Mouse (Mus musculus) liver, embryonic 14.5 days (tissue): ENCODE data around the gene Scgb1b30. TPM values are rescaled to one million over a fixed set of nuclear protein-coding genes. Genes with fewer than 3 reads are reported as not detected.

ENCODE experiments used
- ATAC-seq: fragments of 200-750 bp; cut with Nextera tagmentation; 2 replicates; pipeline ENCODE4 v1.8.0; 2017; ENCODE audit warnings: moderate number of reproducible peaks, mild to moderate bottlenecking, moderate library complexity; ENCODE audit not compliant: insufficient read depth
- DNase-seq, 3 experiments: peaks; one replicate each; pipeline ENCODE4 v3.0.0-alpha.2; 2012 to 2013; ENCODE audit warnings: low read depth in 3 of 3, low spot score in 3 of 3
- H3K27ac ChIP-seq: fragments of 300-500 bp; sonication (generic); 2 replicates; pipeline ENCODE4 v1.5.1; 2014; ENCODE audit warnings: moderate library complexity, mild to moderate bottlenecking, control low read depth, inconsistent platforms
- H3K27me3 ChIP-seq: fragments of 300-500 bp; sonication (generic); 2 replicates; pipeline ENCODE4 v1.6.1; 2014; ENCODE audit warnings: mild to moderate bottlenecking, low read length, moderate library complexity; ENCODE audit not compliant: control insufficient read depth, insufficient read depth
- H3K36me3 ChIP-seq: fragments of 300-500 bp; sonication (generic); replicated peaks from 2 replicates; pipeline ENCODE4 v1.6.1; 2014; ENCODE audit warnings: low read depth; ENCODE audit not compliant: control insufficient read depth, insufficient read depth
- H3K4me1 ChIP-seq, 2 experiments: fragments of 200-500 bp in 1 of 2; fragments of 300-500 bp in 1 of 2; sonication (generic) in 1 of 2; replicated peaks; 2 replicates each; pipeline ENCODE4 v1.6.1; 2012 to 2014; ENCODE audit warnings: antibody characterized with exemption in 1 of 2, inconsistent platforms in 1 of 2, low read length in 1 of 2; ENCODE audit not compliant: control insufficient read depth in 2 of 2, insufficient read depth in 2 of 2
- H3K4me2 ChIP-seq: fragments of 300-500 bp; sonication (generic); 2 replicates; pipeline ENCODE4 v1.6.1; 2014; ENCODE audit warnings: low read depth, mild to moderate bottlenecking, control low read depth, moderate library complexity
- H3K4me3 ChIP-seq, 2 experiments: fragments of 200-500 bp in 1 of 2; fragments of 300-500 bp in 1 of 2; sonication (generic) in 1 of 2; 2 replicates each; pipeline ENCODE4 v1.5.1; 2012 to 2014; ENCODE audit warnings: low read depth in 2 of 2, low read length in 2 of 2, mild to moderate bottlenecking in 2 of 2, control low read depth in 1 of 2, inconsistent platforms in 1 of 2, moderate library complexity in 1 of 2; ENCODE audit not compliant: insufficient read depth in 1 of 2
- H3K9ac ChIP-seq: fragments of 300-500 bp; sonication (generic); replicated peaks from 2 replicates; pipeline ENCODE4 v1.6.1; 2014; ENCODE audit warnings: mild to moderate bottlenecking, control low read depth, moderate library complexity
- H3K9me3 ChIP-seq: fragments of 300-500 bp; sonication (generic); 2 replicates; pipeline ENCODE4 v1.6.1; 2016; ENCODE audit warnings: low read length, mixed read lengths; ENCODE audit not compliant: control insufficient read depth
- CTCF ChIP-seq: IDR thresholded peaks from 2 replicates; pipeline ENCODE4 v1.5.1; 2016; ENCODE audit warnings: antibody characterized with exemption, low read depth, control low read depth
- EP300 ChIP-seq: IDR thresholded peaks from 2 replicates; pipeline ENCODE4 v1.6.1; 2016; ENCODE audit warnings: antibody characterized with exemption, low read depth
- WGBS: fragments of 180-500 bp; shearing (Covaris S2); extraction: QIAGEN DNeasy Blood & Tissue Kit; methylation state at CpG from one replicate; pipeline ENCODE4 v1.1.7; 2014; ENCODE audit not compliant: insufficient replicate concordance; 5-methylcytosine and 5-hydroxymethylcytosine counted together
- polyA plus RNA-seq, 2 experiments: library from polyadenylated mRNA; depleted of rRNA in 1 of 2; stranded (reverse) in 1 of 2; unstranded in 1 of 2; fragments of >200 nt; fragmentation: Nextera tagmentation in 1 of 2; extraction: Ambion mirVana in 1 of 2; gene quantifications; 2 replicates each; pipeline versions ENCODE4 v1.2.1 to v1.2.3; 2012 to 2014

Scgb1b30 gene
- polyA plus RNA-seq, 2 experiments, result not detected

DNA sequence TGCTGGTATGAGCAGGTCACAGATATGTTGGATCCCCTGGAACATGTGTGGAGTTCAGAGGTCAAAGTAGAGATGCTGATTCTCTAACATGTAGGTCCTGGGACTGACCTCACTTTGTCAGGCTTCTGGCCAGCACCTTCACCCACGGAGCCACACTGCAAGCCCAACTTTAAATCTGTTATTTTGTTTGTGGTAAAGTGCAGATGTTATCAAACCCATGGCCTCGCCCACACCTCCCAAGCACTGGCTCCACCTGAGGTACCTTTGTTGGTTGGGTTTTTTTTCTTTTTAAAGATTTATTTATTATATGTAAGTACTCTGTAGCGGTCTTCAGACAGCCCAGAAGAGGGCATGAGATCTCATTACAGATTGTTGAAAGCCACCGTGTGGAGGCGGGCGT, 44.3 kb downstream of the Scgb1b30 start:
- ATAC-seq (no peak), DNase-seq (no peak)
- Histone ChIP-seq H3K4me3 (no peak overlapping the region), H3K4me1 (no peaks in the 10 kb centered on the region), H3K27me3 (peaks cover 2% of the 10 kb centered on the region), H3K4me2 (no peak overlapping the region), H3K9ac (no peak overlapping the region), H3K36me3 (peaks cover 44% of the 10 kb centered on the region), H3K9me3 (no peaks in the 10 kb centered on the region), H3K27ac (no peak overlapping the region)
- no peak for TF ChIP-seq EP300
- no peak for TF ChIP-seq CTCF
- 73% methylated on average over 6 of the region's 6 CpGs for WGBS

GRCm38 (mm10) chr7:34141123-34141522, 45.9 kb downstream of the Scgb1b30 start:
- Histone ChIP-seq H3K9ac (no peak overlapping the region), H3K36me3 (peaks cover 59% of the 10 kb centered on the region)
- 93% methylated on average over 13 of the region's 13 CpGs for WGBS

DNA sequence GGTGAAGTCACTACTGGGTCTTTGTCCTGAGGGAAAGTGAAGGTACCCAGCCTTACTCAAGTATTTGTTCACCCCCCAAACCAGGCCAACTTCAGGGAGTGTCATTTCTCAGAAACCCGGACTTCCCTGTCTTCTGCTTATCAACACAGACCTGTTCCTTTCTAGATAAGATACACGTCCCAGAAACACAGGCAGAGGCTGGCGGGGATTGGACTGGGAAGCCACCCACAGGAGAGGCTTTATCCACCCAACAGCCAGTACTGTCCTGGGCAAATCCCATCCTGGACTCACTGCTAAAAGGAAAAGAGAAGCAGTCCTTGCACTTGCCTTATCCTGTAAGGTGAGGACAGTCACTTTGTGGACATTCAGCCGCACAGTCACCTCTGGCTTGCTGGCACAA, 52.0 kb downstream of the Scgb1b30 start:
- H3K36me3 ChIP-seq, result peaks cover 93% of the 10 kb centered on the region
- peak; percentile 68 for TF ChIP-seq EP300
- TF ChIP-seq CTCF, result no peak
- no peak overlapping the region; a peak in 1 of 4 replicates for H3K4me3 ChIP-seq
- peaks cover 8 to 17% of the 10 kb centered on the region in 2 experiments for H3K4me1 ChIP-seq
- H3K9me3 ChIP-seq, result no peaks in the 10 kb centered on the region; the same call in 1 of the 2 replicates
- WGBS, result 27% methylated on average over 4 of the region's 4 CpGs
- H3K27me3 ChIP-seq, result no peaks in the 10 kb centered on the region
- H3K27ac ChIP-seq, result peak overlapping the region; percentile 31
- peak; percentile 42 to 67 (median 49) for DNase-seq
- ATAC-seq, result peak; percentile 88
- peak overlapping the region; percentile 48 for H3K4me2 ChIP-seq
- peak overlapping the region; percentile 32 for H3K9ac ChIP-seq

More at GRCm38 (mm10) chr7:34141123-34141522, 45.9 kb downstream of the Scgb1b30 start:
- Histone ChIP-seq H3K27me3 (no peaks in the 10 kb centered on the region), H3K4me3 (no peak overlapping the region), H3K4me1 (no peaks in the 10 kb centered on the region), H3K27ac (no peak overlapping the region), H3K9me3 (no peaks in the 10 kb centered on the region), H3K4me2 (no peak overlapping the region)
- TF ChIP-seq CTCF, result no peak
- no peak for TF ChIP-seq EP300
- ATAC-seq (no peak), DNase-seq (no peak)

Other genes with a start within 250 kb of the Scgb1b30 start
- not detected in 2 replicates for gene Scgb2b26, start 150.4 kb upstream of the Scgb1b30 start, polyA plus RNA-seq (2012; rRNA removed)
- not detected in 2 replicates for gene Scgb2b26, start 150.4 kb upstream of the Scgb1b30 start, polyA plus RNA-seq (2014; fragmentation: Nextera tagmentation; extraction: Ambion mirVana)
- not detected in 2 replicates for gene Scgb2b27, start 81.5 kb upstream of the Scgb1b30 start, polyA plus RNA-seq (2012; rRNA removed)
- gene Scgb2b27, start 81.5 kb upstream of the Scgb1b30 start, polyA plus RNA-seq (2014; fragmentation: Nextera tagmentation; extraction: Ambion mirVana), result not detected in 2 replicates
- gene Scgb1b27, start 73.9 kb upstream of the Scgb1b30 start, polyA plus RNA-seq (2012; rRNA removed), result not detected in 2 replicates
- gene Scgb1b27, start 73.9 kb upstream of the Scgb1b30 start, polyA plus RNA-seq (2014; fragmentation: Nextera tagmentation; extraction: Ambion mirVana), result not detected in 2 replicates
- gene Wtip, start 37.8 kb downstream of the Scgb1b30 start, polyA plus RNA-seq (2012; rRNA removed), result 2.8 TPM in 2 replicates
- 0.47 and 0.57 TPM in 2 replicates for gene Wtip, start 37.8 kb downstream of the Scgb1b30 start, polyA plus RNA-seq (2014; fragmentation: Nextera tagmentation; extraction: Ambion mirVana)
- 37.4 and 62.1 TPM in 2 replicates for gene Uba2, start 74.2 kb downstream of the Scgb1b30 start, polyA plus RNA-seq (2012; rRNA removed)
- 83.0 and 97.5 TPM in 2 replicates for gene Uba2, start 74.2 kb downstream of the Scgb1b30 start, polyA plus RNA-seq (2014; fragmentation: Nextera tagmentation; extraction: Ambion mirVana)
- 12.4 and 14.1 TPM in 2 replicates for gene Pdcd2l, start 101.2 kb downstream of the Scgb1b30 start, polyA plus RNA-seq (2012; rRNA removed)
- gene Pdcd2l, start 101.2 kb downstream of the Scgb1b30 start, polyA plus RNA-seq (2014; fragmentation: Nextera tagmentation; extraction: Ambion mirVana), result 20.4 and 21.7 TPM in 2 replicates
- 83.2 and 101 TPM in 2 replicates for gene Gpi1, start 134.9 kb downstream of the Scgb1b30 start, polyA plus RNA-seq (2012; rRNA removed)
- 107 and 108 TPM in 2 replicates for gene Gpi1, start 134.9 kb downstream of the Scgb1b30 start, polyA plus RNA-seq (2014; fragmentation: Nextera tagmentation; extraction: Ambion mirVana)
- gene Gm6096, start 155.6 kb downstream of the Scgb1b30 start, polyA plus RNA-seq (2012; rRNA removed), result not detected in 2 replicates
- 0.30 TPM in 1 of 2 replicates, not detected in the other for gene Gm6096, start 155.6 kb downstream of the Scgb1b30 start, polyA plus RNA-seq (2014; fragmentation: Nextera tagmentation; extraction: Ambion mirVana)
- 9.4 and 10.1 TPM in 2 replicates for gene 4931406P16Rik, start 218.1 kb downstream of the Scgb1b30 start, polyA plus RNA-seq (2012; rRNA removed)
- 11.9 and 13.9 TPM in 2 replicates for gene 4931406P16Rik, start 218.1 kb downstream of the Scgb1b30 start, polyA plus RNA-seq (2014; fragmentation: Nextera tagmentation; extraction: Ambion mirVana)